7 mouse cellular contexts compared by ENCODE assay signal in genomic region chr19:5724549-5724941, GRCm38 (mm10). TPM values are rescaled to one million over a fixed set of nuclear protein-coding genes. Genes with fewer than 3 reads are reported as not detected.
A peak's percentile ranks its signal among the peaks of the same experiment; 100 is the strongest.
DNase-seq lines count a peak whose midpoint lies in the region; ATAC-seq and TF ChIP-seq lines count a peak whose summit lies in the region.

No protein-coding gene starts in this region.

- peaks cover 91% of the 10 kb centered on the region for H3K4me1 ChIP-seq in G1E (ENCODE audit: insufficient read depth, low read depth, low read length)
- H3K4me1 ChIP-seq in intestine, embryonic 14.5 days (replicated peaks; ENCODE audit: control insufficient read depth, insufficient read depth, low read length), result peaks cover 41% of the 10 kb centered on the region
- H3K4me1 ChIP-seq in liver, embryonic 16.5 days (ENCODE audit: control insufficient read depth, low read depth, low read length), result peaks cover 61% of the 10 kb centered on the region
- H3K4me1 ChIP-seq in small intestine, adult 2 months (ENCODE audit: control insufficient read depth, insufficient read depth, insufficient read length, low read length), result peaks cover 39% of the 10 kb centered on the region

- peak overlapping the region; percentile 77 for H3K4me3 ChIP-seq in G1E (ENCODE audit: low read depth, low read length)
- H3K4me3 ChIP-seq in intestine, embryonic 14.5 days (ENCODE audit: low read depth, low read length), result peak overlapping the region; percentile 53
- peak overlapping the region; percentile 92 for H3K4me3 ChIP-seq in liver, embryonic 16.5 days (ENCODE audit: low read depth, low read length)
- H3K4me3 ChIP-seq in small intestine, adult 2 months (ENCODE audit: low read depth, low read length), result peak overlapping the region; percentile 72

- TF ChIP-seq CTCF in G1E (IDR thresholded peaks at IDR 0.05; ENCODE audit: low read depth, low read length), result no peak
- no peak for TF ChIP-seq CTCF in small intestine, adult 2 months (IDR thresholded peaks at IDR 0.05; ENCODE audit: extremely low read depth, insufficient read length, insufficient replicate concordance, low read depth, low read length)

- peak; percentile 92 for DNase-seq in G1E (ENCODE audit: low spot score)
- DNase-seq in adrenal gland, postnatal 10 days, result peak; percentile 79
- DNase-seq in gastrocnemius, postnatal 25 days, result peak; percentile 91
- no peak for DNase-seq in intestine, embryonic 14.5 days (ENCODE audit: low spot score)
- no peak for DNase-seq in thymus, postnatal 0 days (ENCODE audit: low spot score)

- H3K9me3 ChIP-seq in G1E (replicated peaks), result no peaks in the 10 kb centered on the region
- no peaks in the 10 kb centered on the region for H3K9me3 ChIP-seq in intestine, embryonic 14.5 days (ENCODE audit: control insufficient read depth, low read length)
- no peaks in the 10 kb centered on the region for H3K9me3 ChIP-seq in liver, embryonic 16.5 days (replicated peaks; ENCODE audit: control insufficient read depth, low read length)

- ATAC-seq in G1E (ENCODE audit: extremely low read depth, insufficient number of reproducible peaks, low FRiP score, poor library complexity, severe bottlenecking), result peak; percentile 66
- ATAC-seq in intestine, embryonic 14.5 days (replicated peaks; ENCODE audit: low FRiP score, low TSS enrichment, low read depth), result no peak
- ATAC-seq in liver, embryonic 16.5 days (ENCODE audit: low read depth), result peak; percentile 65

- no peaks in the 10 kb centered on the region for H3K27me3 ChIP-seq in G1E (ENCODE audit: insufficient read depth, low read length)
- no peaks in the 10 kb centered on the region for H3K27me3 ChIP-seq in intestine, embryonic 14.5 days (replicated peaks; ENCODE audit: control insufficient read depth, insufficient read depth, low read length)
- no peaks in the 10 kb centered on the region for H3K27me3 ChIP-seq in liver, embryonic 16.5 days (ENCODE audit: control insufficient read depth, insufficient read depth, low read depth, low read length)
- H3K27me3 ChIP-seq in small intestine, adult 2 months (ENCODE audit: control insufficient read depth, insufficient read depth, low read length), result no peaks in the 10 kb centered on the region

- 69% methylated on average over 7 of the region's 7 CpGs for WGBS in intestine, embryonic 14.5 days
- WGBS in liver, embryonic 16.5 days (ENCODE audit: insufficient replicate concordance), result 8% methylated on average over 7 of the region's 7 CpGs
- 16% methylated on average over 7 of the region's 7 CpGs for WGBS in small intestine, adult 2 months

- H3K9ac ChIP-seq in intestine, embryonic 14.5 days (ENCODE audit: low read length), result peak overlapping the region; percentile 60
- H3K9ac ChIP-seq in liver, embryonic 16.5 days (ENCODE audit: low read depth, low read length), result peak overlapping the region; percentile 98

- peak; percentile 71 for TF ChIP-seq POLR2A in small intestine, adult 2 months (IDR thresholded peaks at IDR 0.05; ENCODE audit: low read depth, low read length)

- H3K4me2 ChIP-seq in intestine, embryonic 14.5 days (ENCODE audit: low read length), result peak overlapping the region; percentile 98
- H3K4me2 ChIP-seq in liver, embryonic 16.5 days (ENCODE audit: low read depth, low read length), result peak overlapping the region; percentile 93

- peaks cover 59% of the 10 kb centered on the region for H3K36me3 ChIP-seq in G1E (replicated peaks)
- H3K36me3 ChIP-seq in intestine, embryonic 14.5 days (ENCODE audit: control insufficient read depth, insufficient read depth, low read length), result peaks cover 44% of the 10 kb centered on the region
- H3K36me3 ChIP-seq in liver, embryonic 16.5 days (ENCODE audit: control insufficient read depth, insufficient read depth), result peaks cover 30% of the 10 kb centered on the region
- peaks cover 28% of the 10 kb centered on the region for H3K36me3 ChIP-seq in small intestine, adult 2 months (ENCODE audit: control insufficient read depth, insufficient read depth, low read length)

- peak overlapping the region; percentile 73 for H3K27ac ChIP-seq in intestine, embryonic 14.5 days (ENCODE audit: low read depth)
- peak overlapping the region; percentile 98 for H3K27ac ChIP-seq in liver, embryonic 16.5 days (ENCODE audit: low read length)
- peak overlapping the region; percentile 92 for H3K27ac ChIP-seq in small intestine, adult 2 months (ENCODE audit: insufficient read depth, low read depth, low read length)

RNA-seq across cellular contexts. Expression of gene Ehbp1l1, which starts 1.6 kb away (rescaled TPM):
- total RNA-seq in G1E (2014; fragmentation: Nextera tagmentation), result 20.8 and 34.1 TPM in 2 replicates
- 45.5 and 45.7 TPM in 2 replicates for total RNA-seq in G1E (2017)
- polyA plus RNA-seq in G1E (2012), result 85.9 and 88.3 TPM in 2 replicates
- total RNA-seq in adrenal gland, postnatal 10 days (2021), result 10 to 100 TPM; 29.8 to 48.9 TPM
- 100 to 1,000 TPM; 241 to 266 TPM for total RNA-seq in gastrocnemius, postnatal 25 days (2021)
- 29.6 and 33.6 TPM in 2 replicates for polyA plus RNA-seq in intestine, embryonic 14.5 days (2014; fragmentation: Nextera tagmentation; extraction: Ambion mirVana)
- polyA plus RNA-seq in liver, embryonic 16.5 days (2015; fragmentation: Nextera tagmentation; extraction: Ambion mirVana), result 104 and 105 TPM in 2 replicates
- polyA plus RNA-seq in small intestine, adult 2 months (2012; rRNA removed), result 62.1 and 100 TPM in 2 replicates
- polyA plus RNA-seq in thymus, postnatal 0 days (2015; fragmentation: Nextera tagmentation; extraction: Ambion mirVana), result 17.6 TPM in 2 replicates

RNA-seq across cellular contexts. Expression of gene Fam89b, which starts 4.9 kb away (rescaled TPM):
- total RNA-seq in G1E (2014; fragmentation: Nextera tagmentation) (20.0 and 23.4 TPM in 2 replicates), G1E (2017) (21.9 and 27.8 TPM in 2 replicates)
- polyA plus RNA-seq in G1E (2012), result 56.7 and 58.5 TPM in 2 replicates
- total RNA-seq in adrenal gland, postnatal 10 days (2021), result 10 to 100 TPM; 47.0 to 59.8 TPM
- 10 to 100 TPM; 24.7 to 24.9 TPM for total RNA-seq in gastrocnemius, postnatal 25 days (2021)
- polyA plus RNA-seq in intestine, embryonic 14.5 days (2014; fragmentation: Nextera tagmentation; extraction: Ambion mirVana), result 85.8 and 95.7 TPM in 2 replicates
- polyA plus RNA-seq in liver, embryonic 16.5 days (2015; fragmentation: Nextera tagmentation; extraction: Ambion mirVana), result 29.7 and 32.5 TPM in 2 replicates
- polyA plus RNA-seq in small intestine, adult 2 months (2012; rRNA removed), result 69.8 and 126 TPM in 2 replicates
- 91.8 and 92.5 TPM in 2 replicates for polyA plus RNA-seq in thymus, postnatal 0 days (2015; fragmentation: Nextera tagmentation; extraction: Ambion mirVana)

RNA-seq across cellular contexts. Expression of gene Ltbp3, which starts 16.2 kb away (rescaled TPM):
- not detected in 2 replicates for total RNA-seq in G1E (2014; fragmentation: Nextera tagmentation)
- total RNA-seq in G1E (2017), result 0.17 and 0.22 TPM in 2 replicates
- 0.13 TPM in 1 of 2 replicates, not detected in the other for polyA plus RNA-seq in G1E (2012)
- 100 to 1,000 TPM; 185 to 250 TPM for total RNA-seq in adrenal gland, postnatal 10 days (2021)
- total RNA-seq in gastrocnemius, postnatal 25 days (2021), result 10 to 100 TPM; 45.7 to 49.6 TPM
- 30.1 and 36.0 TPM in 2 replicates for polyA plus RNA-seq in intestine, embryonic 14.5 days (2014; fragmentation: Nextera tagmentation; extraction: Ambion mirVana)
- polyA plus RNA-seq in liver, embryonic 16.5 days (2015; fragmentation: Nextera tagmentation; extraction: Ambion mirVana), result 0.74 and 4.6 TPM in 2 replicates
- 28.2 and 30.2 TPM in 2 replicates for polyA plus RNA-seq in small intestine, adult 2 months (2012; rRNA removed)
- polyA plus RNA-seq in thymus, postnatal 0 days (2015; fragmentation: Nextera tagmentation; extraction: Ambion mirVana), result 9.7 and 10.2 TPM in 2 replicates

RNA-seq across cellular contexts. Expression of gene Kcnk7, which starts 20.4 kb away (rescaled TPM):
- total RNA-seq in G1E (2014; fragmentation: Nextera tagmentation) (not detected in 2 replicates), G1E (2017) (not detected in 2 replicates)
- polyA plus RNA-seq in G1E (2012), result 0.07 and 0.10 TPM in 2 replicates
- not detected for total RNA-seq in adrenal gland, postnatal 10 days (2021)
- total RNA-seq in gastrocnemius, postnatal 25 days (2021), result not detected
- 0.30 and 0.45 TPM in 2 replicates for polyA plus RNA-seq in intestine, embryonic 14.5 days (2014; fragmentation: Nextera tagmentation; extraction: Ambion mirVana)
- 0.14 TPM in 2 replicates for polyA plus RNA-seq in liver, embryonic 16.5 days (2015; fragmentation: Nextera tagmentation; extraction: Ambion mirVana)
- polyA plus RNA-seq in small intestine, adult 2 months (2012; rRNA removed), result 0.57 TPM in 1 of 2 replicates, not detected in the other
- 0.32 and 0.74 TPM in 2 replicates for polyA plus RNA-seq in thymus, postnatal 0 days (2015; fragmentation: Nextera tagmentation; extraction: Ambion mirVana)

RNA-seq across cellular contexts. Expression of gene Pcnx3, which starts 35.8 kb away (rescaled TPM):
- total RNA-seq in G1E (2014; fragmentation: Nextera tagmentation) (50.7 and 51.0 TPM in 2 replicates), G1E (2017) (13.6 and 16.1 TPM in 2 replicates)
- 178 and 200 TPM in 2 replicates for polyA plus RNA-seq in G1E (2012)
- 10 to 100 TPM; 54.8 to 85.4 TPM for total RNA-seq in adrenal gland, postnatal 10 days (2021)
- total RNA-seq in gastrocnemius, postnatal 25 days (2021), result 10 to 100 TPM; 13.5 to 13.8 TPM
- polyA plus RNA-seq in intestine, embryonic 14.5 days (2014; fragmentation: Nextera tagmentation; extraction: Ambion mirVana), result 27.6 and 30.8 TPM in 2 replicates
- 8.2 and 9.7 TPM in 2 replicates for polyA plus RNA-seq in liver, embryonic 16.5 days (2015; fragmentation: Nextera tagmentation; extraction: Ambion mirVana)
- 85.4 and 150 TPM in 2 replicates for polyA plus RNA-seq in small intestine, adult 2 months (2012; rRNA removed)
- polyA plus RNA-seq in thymus, postnatal 0 days (2015; fragmentation: Nextera tagmentation; extraction: Ambion mirVana), result 13.7 and 19.4 TPM in 2 replicates

Comparison
In these comparisons a context has a peak if more than half of its experiments do, and no peak if none do; other contexts are left out.
1. DNase-seq: peak in G1E (single experiment), adrenal gland, postnatal 10 days (single experiment) and gastrocnemius, postnatal 25 days (single experiment); none in intestine, embryonic 14.5 days (single experiment) and thymus, postnatal 0 days (single experiment).
2. Peak in every context shown above with its lines, with median percentiles within 50 percentile points of each other: H3K4me3 ChIP-seq and H3K27ac ChIP-seq.